Mouse (Mus musculus) small intestine, adult 2 months (tissue): Measurements from ENCODE around the gene Mgat5b.

Source experiments
- CTCF ChIP-seq: fragments of 200-500 bp; IDR thresholded peaks from 2 replicates; pipeline ENCODE4 v1.5.1; 2012; ENCODE audit warnings: low read depth, mild to moderate bottlenecking, control low read depth, inconsistent platforms, low read length, moderate library complexity, mixed read lengths; ENCODE audit not compliant: insufficient replicate concordance, insufficient read length; ENCODE audit errors: extremely low read depth
- POLR2A ChIP-seq: fragments of 200-500 bp; IDR thresholded peaks from 2 replicates; pipeline ENCODE4 v1.6.1; 2012; ENCODE audit warnings: low read depth, mild to moderate bottlenecking, control low read depth, inconsistent platforms, low read length, moderate library complexity

DNA sequence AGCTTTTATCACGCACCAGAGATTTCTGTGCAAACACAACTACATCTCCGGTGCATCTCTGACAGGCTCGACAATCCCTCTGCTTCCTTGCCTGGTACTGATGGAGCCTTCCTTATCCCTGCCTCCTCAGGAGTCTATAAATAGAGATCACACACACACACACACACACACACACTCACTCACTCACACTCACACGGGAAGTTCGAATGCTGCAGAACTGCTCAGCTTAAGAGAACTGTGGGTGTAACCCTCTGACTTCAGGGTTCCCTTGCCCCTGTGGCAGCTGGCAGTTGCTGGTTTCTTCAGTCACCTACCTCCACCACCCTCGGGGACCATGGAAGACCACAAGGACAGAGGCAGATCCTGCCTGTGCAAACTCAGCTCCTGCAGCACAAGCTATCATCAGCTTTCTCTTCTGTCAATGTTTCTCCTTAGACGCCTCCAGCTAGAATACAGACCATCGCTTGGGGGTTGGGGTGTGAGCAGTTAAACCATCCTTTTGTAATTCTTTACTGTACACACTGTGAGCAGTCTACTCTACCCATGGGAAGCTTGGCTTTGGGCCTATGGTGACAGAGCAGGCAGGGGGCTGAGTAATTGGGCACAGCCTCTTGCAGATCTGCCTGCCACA is 111.9 kb downstream of the Mgat5b start:
- TF ChIP-seq CTCF (no peak), POLR2A (no peak)
